Mouse (Mus musculus): ENCODE data around the gene Fbxw9. TPM values are rescaled to one million over a fixed set of nuclear protein-coding genes. Genes with fewer than 3 reads are reported as not detected.
"Not testable (repeated sequence)": the region's sequence is repeated elsewhere in the genome, so short reads cannot be mapped to it uniquely, and the experiment has no call there.

Fbxw9 gene
- total RNA-seq, 2 experiments from 2014 or later: 12.6 to 13.0 TPM

GRCm38 (mm10) chr8:85080532-85081215 lies 20.8 kb downstream of the Fbxw9 start, which contains the start of gene Wdr83os:
Gene Wdr83os, plus strand, starts transcription at chr8:85080740.
- intact Hi-C loops (cut with DNase I): loop anchor here (5.0 kb wide), 2 partner anchors 217 to 327 kb away; partner anchors contain the start of genes Orc6 and Vps35
- peak; percentile 74 to 81 for DNase-seq

GRCm38 (mm10) chr8:85081216-85081555 lies 21.3 kb downstream of the Fbxw9 start, which contains the start of gene Wdr83:
Gene Wdr83, minus strand, starts transcription at chr8:85081306.
- peak in 1 of 2 experiments; percentile 44 for DNase-seq
- intact Hi-C loops (cut with DNase I): loop anchor here (5.0 kb wide), 2 partner anchors 216 to 326 kb away; partner anchors contain the start of genes Orc6 and Vps35

- intact Hi-C loops (cut with DNase I): loop anchor here (5.0 kb wide), 2 partner anchors 215 to 325 kb away; partner anchors contain the start of genes Orc6 and Vps35
- not testable (repeated sequence) for DNase-seq
Measured at GRCm38 (mm10) chr8:85082169-85082568, 22.3 kb downstream of the Fbxw9 start.

GRCm38 (mm10) chr8:85083108-85083813 lies 23.4 kb downstream of the Fbxw9 start, which contains the start of gene Man2b1:
Gene Man2b1, plus strand, starts transcription at chr8:85083270.
- intact Hi-C loops (cut with DNase I): loop anchor here (5.0 kb wide), 2 partner anchors 214 to 324 kb away; partner anchors contain the start of genes Orc6 and Vps35
- DNase-seq: peak; percentile 92 to 93

GRCm38 (mm10) chr8:85084633-85085032 lies 24.8 kb downstream of the Fbxw9 start:
- no peak for DNase-seq
- intact Hi-C loops (cut with DNase I): loop anchor here (5.0 kb wide), 2 partner anchors 213 to 323 kb away; partner anchors contain the start of genes Orc6 and Vps35

- no peak for DNase-seq
- intact Hi-C loops (cut with DNase I): no loop called here
Measured at GRCm38 (mm10) chr8:85086238-85086637, 26.4 kb downstream of the Fbxw9 start.

- DNase-seq: no peak
- intact Hi-C loops (cut with DNase I): no loop called here
Measured at GRCm38 (mm10) chr8:85088771-85089170, 28.9 kb downstream of the Fbxw9 start.

GRCm38 (mm10) chr8:85090856-85091255 lies 31.0 kb downstream of the Fbxw9 start:
- intact Hi-C loops (cut with DNase I): no loop called here
- DNase-seq: no peak

GRCm38 (mm10) chr8:85091526-85092090 lies 31.8 kb downstream of the Fbxw9 start:
- no peak for DNase-seq
- intact Hi-C loops (cut with DNase I): no loop called here

- intact Hi-C loops (cut with DNase I): no loop called here
- DNase-seq: no peak
Measured at GRCm38 (mm10) chr8:85095051-85095450, 35.2 kb downstream of the Fbxw9 start.

GRCm38 (mm10) chr8:85095566-85095965 lies 35.7 kb downstream of the Fbxw9 start:
- intact Hi-C loops (cut with DNase I): no loop called here
- DNase-seq: no peak

- intact Hi-C loops (cut with DNase I): no loop called here
Measured at GRCm38 (mm10) chr8:85096196-85096595, 36.3 kb downstream of the Fbxw9 start.

GRCm38 (mm10) chr8:85096850-85097249 lies 37.0 kb downstream of the Fbxw9 start:
- intact Hi-C loops (cut with DNase I): no loop called here
- no peak for DNase-seq

More at GRCm38 (mm10) chr8:85096196-85096595, 36.3 kb downstream of the Fbxw9 start:
- DNase-seq: no peak

GRCm38 (mm10) chr8:85100076-85100665 lies 40.3 kb downstream of the Fbxw9 start:
- intact Hi-C loops (cut with DNase I): no loop called here
- DNase-seq: no peak

- DNase-seq: no peak
- intact Hi-C loops (cut with DNase I): no loop called here
Measured at GRCm38 (mm10) chr8:85113241-85113640, 53.4 kb downstream of the Fbxw9 start.

GRCm38 (mm10) chr8:85115501-85115900 lies 55.6 kb downstream of the Fbxw9 start:
- intact Hi-C loops (cut with DNase I): no loop called here
- DNase-seq: no peak

Small RNAs within 50 kb of the gene (microRNA-seq; reads per million reads assigned to microRNA genes)
- gene Gm23388 (0.24 to 1.0 reads per million in 2 experiments), gene Mir7070 (0.24 to 1.0 reads per million in 2 experiments)

Other genes with a start within 250 kb of the Fbxw9 start
- gene Dand5, start 237.2 kb upstream of the Fbxw9 start, total RNA-seq (2021): 1 to 10 TPM; 3.1 to 3.8 TPM
- gene Gadd45gip1, start 228.5 kb upstream of the Fbxw9 start, total RNA-seq (2021): 10 to 100 TPM; 23.7 to 25.0 TPM
- 10 to 100 TPM; 77.8 to 88.5 TPM for gene Rad23a, start 219.4 kb upstream of the Fbxw9 start, total RNA-seq (2021)
- gene Calr, start 213.1 kb upstream of the Fbxw9 start, total RNA-seq (2021): 100 to 1,000 TPM; 275 to 333 TPM
- gene Farsa, start 203.1 kb upstream of the Fbxw9 start, total RNA-seq (2021): 10 to 100 TPM; 31.7 to 32.5 TPM
- gene Syce2, start 187.9 kb upstream of the Fbxw9 start, total RNA-seq (2021): 1 to 10 TPM; 6.9 TPM
- 10 to 100 TPM; 31.7 to 32.8 TPM for gene Gcdh, start 166.1 kb upstream of the Fbxw9 start, total RNA-seq (2021)
- gene Klf1, start 158.1 kb upstream of the Fbxw9 start, total RNA-seq (2021): under 1 TPM; 0.17 to 0.22 TPM
- 1 to 10 TPM; 6.4 to 7.3 TPM for gene Dnase2a, start 151.5 kb upstream of the Fbxw9 start, total RNA-seq (2021)
- under 1 TPM in 1 of 2 experiments, not detected in 1; 0.07 TPM for gene Mast1, start 122.7 kb upstream of the Fbxw9 start, total RNA-seq (2021)
- gene Rtbdn, start 113.1 kb upstream of the Fbxw9 start, total RNA-seq (2021): not detected
- gene Gm49661, start 90.6 kb upstream of the Fbxw9 start, total RNA-seq (2021): 1 to 10 TPM in 1 of 2 experiments, not detected in 1; 1.6 TPM
- 100 to 1,000 TPM; 689 to 769 TPM for gene Prdx2, start 90.5 kb upstream of the Fbxw9 start, total RNA-seq (2021)
- gene Rnaseh2a, start 90.3 kb upstream of the Fbxw9 start, total RNA-seq (2021): 10 to 100 TPM; 53.4 to 55.4 TPM
- 10 to 100 TPM; 12.6 to 12.7 TPM for gene Junb, start 81.3 kb upstream of the Fbxw9 start, total RNA-seq (2021)
- gene Hook2, start 69.5 kb upstream of the Fbxw9 start, total RNA-seq (2021): 1 to 10 TPM; 1.8 to 2.3 TPM
- gene Best2, start 45.5 kb upstream of the Fbxw9 start, total RNA-seq (2021): not detected
- 10 to 100 TPM; 78.6 to 79.7 TPM for gene Asna1, start 34.8 kb upstream of the Fbxw9 start, total RNA-seq (2021)
- 100 to 1,000 TPM; 117 to 120 TPM for gene Trir, start 33.2 kb upstream of the Fbxw9 start, total RNA-seq (2021)
- gene Tnpo2, start 23.1 kb upstream of the Fbxw9 start, total RNA-seq (2021): 10 to 100 TPM; 32.2 to 39.6 TPM
- gene Gm5741, start 7.9 kb downstream of the Fbxw9 start, total RNA-seq (2021): not detected
- gene Dhps, start 11.7 kb downstream of the Fbxw9 start, total RNA-seq (2021): 10 to 100 TPM; 28.0 to 29.5 TPM
- 10 to 100 TPM; 48.5 to 51.6 TPM for gene Wdr83os, start 20.7 kb downstream of the Fbxw9 start, total RNA-seq (2021)
- gene Wdr83, start 21.3 kb downstream of the Fbxw9 start, total RNA-seq (2021): 10 to 100 TPM; 27.4 to 27.7 TPM
- gene Man2b1, start 23.2 kb downstream of the Fbxw9 start, total RNA-seq (2021): 10 to 100 TPM; 32.5 to 34.6 TPM
- 1 to 10 TPM; 2.5 to 2.8 TPM for gene Zfp791, start 63.0 kb downstream of the Fbxw9 start, total RNA-seq (2021)
- not detected for gene Cks1brt, start 91.9 kb downstream of the Fbxw9 start, total RNA-seq (2021)
- gene Olfr371, start 165.9 kb downstream of the Fbxw9 start, total RNA-seq (2021): not detected
- gene Orc6, start 239.6 kb downstream of the Fbxw9 start, total RNA-seq (2021): 10 to 100 TPM; 16.6 to 16.7 TPM
- 10 to 100 TPM; 70.1 to 77.5 TPM for gene Vps35, start 239.7 kb downstream of the Fbxw9 start, total RNA-seq (2021)